Mouse (Mus musculus): ENCODE measurements around the gene Stk26.

Stk26 gene

DNA sequence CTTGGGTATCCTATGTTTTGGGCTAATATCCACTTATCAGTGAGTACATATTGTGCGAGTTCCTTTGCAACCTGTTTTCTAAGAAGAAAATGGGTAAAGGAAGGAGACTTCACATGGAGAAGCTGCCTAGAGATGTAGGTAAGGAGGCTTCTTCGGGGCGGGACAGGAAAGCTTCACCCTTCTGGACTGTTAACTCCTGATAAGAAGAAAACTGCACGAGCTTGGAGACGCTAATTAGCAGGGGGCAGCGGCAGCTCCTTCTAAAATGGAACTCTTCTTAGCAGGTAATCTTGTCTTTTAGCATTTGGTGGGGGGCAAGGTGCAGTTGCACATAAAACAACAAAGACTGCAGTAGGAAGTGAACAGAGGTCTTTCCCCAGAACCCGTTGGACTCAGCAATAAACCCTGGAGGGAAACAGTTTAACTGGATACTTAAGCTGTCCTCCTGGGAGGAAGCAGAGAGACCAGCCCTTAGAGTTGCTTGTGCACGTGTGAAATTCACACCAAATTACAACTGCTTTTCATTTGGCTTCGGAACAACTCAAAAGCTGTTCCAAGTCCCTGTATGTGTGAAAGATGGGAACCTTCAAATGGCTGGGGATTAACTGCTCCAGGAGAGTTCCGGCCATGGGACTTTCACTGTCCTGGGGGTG, 86.2 kb downstream of the Stk26 start:
- no peak for DNase-seq

DNA sequence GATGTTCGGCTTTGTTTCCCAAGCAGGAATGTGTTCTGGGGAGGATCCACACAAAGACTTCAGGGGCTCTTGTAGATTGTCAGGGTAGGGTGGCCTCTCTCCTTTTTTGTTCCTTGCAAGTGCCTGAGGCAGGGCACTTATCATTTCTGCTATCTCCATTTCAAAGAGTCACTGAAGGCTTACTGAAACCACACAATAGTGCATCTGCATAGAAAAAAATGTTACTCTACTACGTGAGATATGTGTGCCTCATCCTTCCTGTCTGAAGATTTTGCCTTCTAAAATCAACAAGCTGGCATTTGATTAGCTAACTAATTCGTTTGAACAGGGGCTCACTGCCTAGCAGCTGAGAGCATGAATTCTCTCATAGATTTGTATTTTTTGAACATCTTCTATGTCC, 89.5 kb downstream of the Stk26 start:
- DNase-seq: no peak

DNA sequence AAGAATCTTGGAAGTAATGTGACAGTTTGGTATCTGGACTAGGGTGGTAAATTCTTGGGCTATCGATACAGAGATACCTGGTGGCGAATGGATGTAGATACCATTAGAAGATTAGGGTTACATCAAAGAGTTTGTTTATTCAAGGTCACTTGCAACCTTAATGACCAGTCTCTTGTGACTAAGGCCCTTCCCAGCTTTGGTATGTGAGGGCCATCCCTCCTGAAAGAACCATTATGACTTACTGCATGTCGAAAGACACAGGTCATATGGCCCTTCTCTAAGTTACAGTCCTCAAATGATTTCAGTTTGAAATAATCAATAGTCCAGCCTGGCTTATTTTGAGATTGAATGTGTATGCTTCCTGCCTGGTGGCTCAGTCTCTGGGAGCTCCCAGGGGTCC, 96.3 kb downstream of the Stk26 start:
- DNase-seq: no peak

DNA sequence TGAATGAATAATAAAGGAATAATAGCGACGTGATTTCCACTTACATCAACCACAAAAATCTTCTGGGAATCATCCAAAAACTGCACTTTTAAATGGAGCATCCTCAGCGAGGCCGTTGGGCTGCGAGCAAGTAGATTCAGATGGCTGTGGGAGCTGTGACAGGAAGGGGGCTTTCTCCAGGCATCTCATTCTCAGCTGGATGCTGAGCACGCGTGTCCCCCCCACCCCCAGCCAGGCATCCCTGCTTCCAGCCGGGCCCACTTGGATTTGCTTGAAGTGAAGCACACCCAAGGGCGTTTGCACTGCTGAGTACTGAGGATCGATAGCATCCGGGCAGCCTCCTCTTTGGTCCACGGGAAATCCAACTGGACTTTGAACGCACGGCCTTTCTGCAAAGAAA, 101.8 kb downstream of the Stk26 start, which contains the start of gene Frmd7:
Gene Frmd7, minus strand, starts transcription at position 101 of the 400 bp plus-strand sequence.
- DNase-seq: peak; percentile 1
